Mouse (Mus musculus) CH12.LX (cell line): Measurements from ENCODE around the gene Rbsn. TPM values are rescaled to one million over a fixed set of nuclear protein-coding genes. Genes with fewer than 3 reads are reported as not detected.

Source experiments
- DNase-seq: peaks from one replicate; pipeline ENCODE4 v3.0.0-alpha.2; 2013; ENCODE audit errors: extremely low read depth
- H3K27ac ChIP-seq: 2 replicates; pipeline ENCODE4 v1.5.1; 2012; ENCODE audit warnings: low read depth, mild to moderate bottlenecking, control low read depth, moderate library complexity; ENCODE audit not compliant: insufficient read depth
- H3K27me3 ChIP-seq: replicated peaks from 2 replicates; pipeline ENCODE3; 2012; ENCODE audit warnings: inconsistent platforms
- H3K36me3 ChIP-seq, 2 experiments: replicated peaks in 1 of 2; 2 replicates each; pipeline versions ENCODE3 to v1.6.1; 2012; ENCODE audit warnings: inconsistent platforms in 1 of 2, low read length in 1 of 2, mild to moderate bottlenecking in 1 of 2, mixed read lengths in 1 of 2, moderate library complexity in 1 of 2; ENCODE audit not compliant: control insufficient read depth in 1 of 2, insufficient read depth in 1 of 2
- H3K4me1 ChIP-seq, 2 experiments: 2 replicates each; pipeline ENCODE4 v1.6.1; 2012; ENCODE audit warnings: inconsistent platforms in 1 of 2, moderate library complexity in 1 of 2; ENCODE audit not compliant: insufficient read depth in 2 of 2, control insufficient read depth in 1 of 2
- H3K4me2 ChIP-seq: 2 replicates; pipeline ENCODE4 v1.6.1; 2012; ENCODE audit warnings: low read depth, mild to moderate bottlenecking, control low read depth; ENCODE audit not compliant: poor library complexity, insufficient read depth, severe bottlenecking
- H3K4me3 ChIP-seq, 3 experiments: fragments of 150-350 bp in 1 of 3; sonication (generic) in 1 of 3; replicated peaks in 1 of 3; 2 replicates each; pipeline versions ENCODE3 to v1.5.1; 2011 to 2012; ENCODE audit warnings: low read depth in 2 of 3, low read length in 2 of 3, mild to moderate bottlenecking in 2 of 3, moderate library complexity in 2 of 3, control low read depth in 1 of 3, improper control_type of control experiment in 1 of 3, inconsistent platforms in 1 of 3, mixed read lengths in 1 of 3; ENCODE audit not compliant: poor library complexity in 1 of 3
- H3K79me2 ChIP-seq: replicated peaks from 2 replicates; pipeline ENCODE4 v1.6.1; 2012; ENCODE audit warnings: mild to moderate bottlenecking, moderate library complexity; ENCODE audit not compliant: control insufficient read depth, poor library complexity, insufficient read depth, severe bottlenecking; ENCODE audit errors: extremely low read depth
- H3K9ac ChIP-seq: 2 replicates; pipeline ENCODE4 v1.6.1; 2012; ENCODE audit warnings: low read depth, mild to moderate bottlenecking, control low read depth, moderate library complexity; ENCODE audit not compliant: insufficient read depth
- H3K9me3 ChIP-seq: replicated peaks from 2 replicates; pipeline ENCODE3; 2012; ENCODE audit warnings: low read length, inconsistent platforms, mixed read lengths
- CHD1 ChIP-seq: IDR thresholded peaks from 2 replicates; pipeline ENCODE4 v1.6.1; 2012; ENCODE audit warnings: low read depth, low read length, improper control_type of control experiment, inconsistent platforms
- CTCF ChIP-seq, 2 experiments: IDR thresholded peaks in 1 of 2; conservative IDR thresholded peaks in 1 of 2; 2 replicates each; pipeline ENCODE4 v1.5.1; 2011 to 2012; ENCODE audit warnings: low read depth in 2 of 2, low read length in 2 of 2, improper control_type of control experiment in 1 of 2, inconsistent platforms in 1 of 2, mild to moderate bottlenecking in 1 of 2, moderate library complexity in 1 of 2
- EP300 ChIP-seq: IDR thresholded peaks from 2 replicates; pipeline ENCODE4 v1.6.1; 2011; ENCODE audit warnings: low read length, improper control_type of control experiment
- GABPA ChIP-seq: IDR thresholded peaks from 2 replicates; pipeline ENCODE4 v1.6.1; 2012; ENCODE audit warnings: low read depth, low read length, improper control_type of control experiment, inconsistent platforms; ENCODE audit not compliant: insufficient replicate concordance
- HCFC1 ChIP-seq: IDR thresholded peaks from 2 replicates; pipeline ENCODE4 v1.6.1; 2012; ENCODE audit warnings: low read depth, mild to moderate bottlenecking, inconsistent platforms, low read length, improper control_type of control experiment
- KAT2A ChIP-seq: IDR thresholded peaks from 2 replicates; pipeline ENCODE4 v1.6.1; 2012; ENCODE audit warnings: low read length, improper control_type of control experiment, inconsistent platforms; ENCODE audit not compliant: insufficient replicate concordance
- MAX ChIP-seq: IDR thresholded peaks from 2 replicates; pipeline ENCODE4 v1.6.1; 2011; ENCODE audit warnings: low read length, improper control_type of control experiment
- MAZ ChIP-seq: IDR thresholded peaks from 2 replicates; pipeline ENCODE4 v1.6.1; 2012; ENCODE audit warnings: low read depth, mild to moderate bottlenecking, inconsistent platforms, low read length, improper control_type of control experiment, moderate library complexity
- MEF2A ChIP-seq: IDR thresholded peaks from 2 replicates; pipeline ENCODE4 v1.6.1; 2014; ENCODE audit warnings: low read depth, mild to moderate bottlenecking, inconsistent platforms, low read length, improper control_type of control experiment, borderline replicate concordance
- NELFE ChIP-seq: IDR thresholded peaks from 2 replicates; pipeline ENCODE4 v1.6.1; 2011; ENCODE audit warnings: low read depth, low read length, improper control_type of control experiment
- NRF1 ChIP-seq: IDR thresholded peaks from 2 replicates; pipeline ENCODE4 v1.6.1; 2014; ENCODE audit warnings: low read depth, mild to moderate bottlenecking, inconsistent platforms, low read length, improper control_type of control experiment, moderate library complexity
- PAX5 ChIP-seq: IDR thresholded peaks from 2 replicates; pipeline ENCODE4 v1.6.1; 2012; ENCODE audit warnings: low read length, inconsistent platforms, mixed read lengths
- SIN3A ChIP-seq: IDR thresholded peaks from 2 replicates; pipeline ENCODE4 v1.6.1; 2012; ENCODE audit warnings: low read length, improper control_type of control experiment, inconsistent platforms
- UBTF ChIP-seq: IDR thresholded peaks from 2 replicates; pipeline ENCODE4 v1.6.1; 2012; ENCODE audit warnings: low read depth, mild to moderate bottlenecking, inconsistent platforms, low read length, improper control_type of control experiment, moderate library complexity
- USF2 ChIP-seq: conservative IDR thresholded peaks from 2 replicates; pipeline ENCODE4 v1.6.1; 2011; ENCODE audit warnings: low read depth, low read length, improper control_type of control experiment
- ZMIZ1 ChIP-seq: IDR thresholded peaks from 2 replicates; pipeline ENCODE4 v1.6.1; 2012; ENCODE audit warnings: low read depth, mild to moderate bottlenecking, inconsistent platforms, low read length, improper control_type of control experiment
- dilution Hi-C: fragments of 300-500 bp; cut with MboI; formaldehyde crosslinking; loops from 2 replicates; pipeline ENCODE4 v1.14.3; 2020; ENCODE audit warnings: low sequenced_read_pairs; ENCODE audit not compliant: extremely low pct_unique_long_range_greater_than_20kb, extremely low pct_ligation_motif_present
- in situ Hi-C: fragments of 300-500 bp; cut with MboI; formaldehyde crosslinking; loops from 3 replicates; pipeline ENCODE4 v1.14.3; 2019; ENCODE audit warnings: low sequenced_read_pairs, low pct_ligation_motif_present, low pct_unique_long_range_greater_than_20kb, mixed read lengths
- polyA plus RNA-seq: library from polyadenylated mRNA; unstranded; fragments of >175 nt; gene quantifications from 2 replicates; pipeline ENCODE4 v1.2.1, GENCODE M21; 2012; ENCODE audit warnings: low read depth; ENCODE audit not compliant: insufficient read length
- total RNA-seq, 2 experiments: library from RNA; depleted of rRNA; stranded (reverse); fragments of 300-350 nt in 1 of 2; fragments of >200 nt in 1 of 2; gene quantifications; 2 replicates each; pipeline ENCODE4 v1.2.3; 2012 to 2014

Rbsn gene
- total and polyA plus RNA-seq, 3 experiments = 10.4 to 12.3 (median 11.7) TPM

- Histone ChIP-seq H3K27ac (no peak overlapping the region), H3K27me3 (peaks cover 44% of the 10 kb centered on the region), H3K4me3 (no peak overlapping the region), H3K9ac (no peak overlapping the region), H3K79me2 (no peaks in the 10 kb centered on the region), H3K4me2 (no peak overlapping the region), H3K4me1 (no peaks in the 10 kb centered on the region), H3K9me3 (peaks cover 9% of the 10 kb centered on the region), H3K36me3 (no peaks in the 10 kb centered on the region)
- in situ Hi-C loops = no loop called here
- no peak for TF ChIP-seq HCFC1
- no peak for TF ChIP-seq MEF2A
- TF ChIP-seq PAX5 = no peak
- TF ChIP-seq UBTF = no peak
- dilution Hi-C loops = no loop called here
- no peak for DNase-seq
Observed at GRCm38 (mm10) chr6:92253253-92253870, 38.6 kb upstream of the Rbsn start.

GRCm38 (mm10) chr6:92247215-92247919, 32.6 kb upstream of the Rbsn start:
- DNase-seq = no peak
- TF ChIP-seq CTCF (conservative IDR thresholded peaks at IDR 0.05 in 1 of 2, IDR thresholded peaks at IDR 0.05 in 1 of 2; ENCODE audit: low read depth in 2 of 2, low read length in 2 of 2) (no peak), MEF2A (no peak), MAZ (no peak), KAT2A (no peak), UBTF (no peak), GABPA (no peak), USF2 (no peak), EP300 (no peak), NELFE (no peak), ZMIZ1 (no peak), SIN3A (no peak), NRF1 (no peak), MAX (no peak), CHD1 (no peak)
- TF ChIP-seq, all 38 proteins: peak for 0
- no peak overlapping the region for H3K4me3 ChIP-seq
- in situ Hi-C loops = no loop called here
- no peaks in the 10 kb centered on the region for H3K9me3 ChIP-seq
- dilution Hi-C loops = no loop called here
- no peak overlapping the region for H3K27ac ChIP-seq
- no peaks in the 10 kb centered on the region for H3K36me3 ChIP-seq
- H3K4me2 ChIP-seq = no peak overlapping the region
- peaks cover 79% of the 10 kb centered on the region for H3K27me3 ChIP-seq
- H3K9ac ChIP-seq = no peak overlapping the region
- 0 out of 4 replicates have a peak, but pooled peaks cover 0 to 4% of the 10 kb centered on the region in 2 experiments for H3K4me1 ChIP-seq
- H3K79me2 ChIP-seq = no peaks in the 10 kb centered on the region
